Mouse (Mus musculus): ENCODE measurements around the gene Apol11b. TPM values are rescaled to one million over a fixed set of nuclear protein-coding genes. Genes with fewer than 3 reads are reported as not detected.
"Not testable (repeated sequence)": the region's sequence is repeated elsewhere in the genome, so short reads cannot be mapped to it uniquely, and the experiment has no call there.

The Apol11b gene
- polyA plus RNA-seq (2014; fragmentation: Nextera tagmentation; extraction: Ambion mirVana) = not detected in 2 replicates

DNA sequence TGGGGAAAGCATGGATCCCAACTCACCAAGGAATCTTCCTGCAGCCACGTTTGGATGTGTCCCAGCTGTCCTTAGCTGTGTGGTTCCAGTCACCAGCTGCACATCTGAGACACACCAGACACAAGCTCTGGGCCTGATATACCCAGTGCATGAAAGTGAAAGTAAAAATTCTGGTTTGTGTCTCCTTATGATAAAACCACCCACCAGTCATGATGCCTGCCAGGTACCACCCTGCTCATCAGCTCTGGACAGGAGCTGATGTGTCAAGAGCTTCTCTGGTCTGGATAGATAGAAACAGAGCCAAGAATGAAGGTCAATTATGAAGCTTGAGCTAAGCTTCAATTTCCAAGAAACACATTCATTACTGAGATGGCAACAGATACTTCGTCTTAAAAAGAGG is at the start of gene Apol11b:
Gene Apol11b, minus strand, starts transcription at position 111 of the 400 bp plus-strand sequence.
- not testable (repeated sequence) for H3K9ac ChIP-seq (ENCODE audit: low read length); H3K9me3 ChIP-seq (ENCODE audit: control insufficient read depth, low read length); H3K4me2 ChIP-seq (ENCODE audit: low read depth, low read length, severe bottlenecking); DNase-seq (ENCODE audit: low spot score); H3K4me1 ChIP-seq (replicated peaks; ENCODE audit: control insufficient read depth, insufficient read depth, low read length); H3K27ac ChIP-seq (ENCODE audit: low read depth, low read length); H3K4me3 ChIP-seq (ENCODE audit: low read depth, low read length); ATAC-seq (replicated peaks; ENCODE audit: low FRiP score); H3K27me3 ChIP-seq (ENCODE audit: control insufficient read depth, insufficient read depth, low read length); H3K36me3 ChIP-seq (ENCODE audit: control insufficient read depth, insufficient read depth, low read length)
- 71% methylated on average over 2 of the region's 2 CpGs for WGBS

DNA sequence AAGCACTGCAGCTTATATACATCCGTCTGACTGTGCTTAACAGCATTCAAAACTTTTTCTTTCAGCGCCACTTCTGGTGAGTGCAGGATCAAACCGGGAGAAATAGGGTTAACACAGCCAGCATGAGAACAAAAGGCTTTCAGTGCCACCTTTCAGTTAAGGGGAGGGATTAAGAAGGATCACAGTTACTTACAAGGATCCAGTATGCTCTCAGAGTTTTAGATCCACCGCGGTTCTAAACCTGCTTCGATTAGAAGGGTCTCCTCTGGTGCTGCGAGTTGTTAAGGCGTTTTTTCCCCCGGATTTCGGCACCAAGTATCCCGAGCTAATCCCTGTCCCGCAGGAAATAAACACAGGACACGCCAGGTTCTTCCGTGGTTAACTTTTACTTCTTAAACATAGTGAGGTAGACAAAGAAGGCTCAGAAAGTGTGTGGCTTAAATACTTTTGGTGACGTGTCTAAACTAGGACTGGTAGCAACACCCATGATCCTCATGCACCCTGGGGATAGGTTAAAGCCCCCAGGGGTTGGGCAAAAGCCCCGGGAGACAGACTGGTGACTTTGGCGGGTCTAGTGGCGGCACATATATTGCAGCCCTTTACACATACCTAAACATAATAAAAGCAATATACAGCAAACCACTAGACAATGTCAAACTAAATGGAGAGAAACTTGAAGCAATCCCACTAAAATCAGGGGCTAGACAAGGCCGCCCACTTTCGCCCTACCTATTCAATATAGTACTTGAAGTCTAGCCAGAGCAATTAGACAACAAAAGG is 48.6 kb upstream of the Apol11b start:
- H3K4me1 ChIP-seq (replicated peaks; ENCODE audit: control insufficient read depth, insufficient read depth, low read length); ATAC-seq (replicated peaks; ENCODE audit: low FRiP score); H3K36me3 ChIP-seq (ENCODE audit: control insufficient read depth, insufficient read depth, low read length); H3K27ac ChIP-seq (ENCODE audit: low read depth, low read length); H3K9me3 ChIP-seq (ENCODE audit: control insufficient read depth, low read length); H3K27me3 ChIP-seq (ENCODE audit: control insufficient read depth, insufficient read depth, low read length): not testable (repeated sequence)
- Histone ChIP-seq H3K4me3 (ENCODE audit: low read depth, low read length) (peak overlapping the region; percentile 18), H3K4me2 (ENCODE audit: low read depth, low read length, severe bottlenecking) (peak overlapping the region; percentile 45), H3K9ac (ENCODE audit: low read length) (peak overlapping the region; percentile 40; the same call in 1 of the 2 replicates)
- DNase-seq (ENCODE audit: low spot score) = peak; percentile 51
- WGBS = 5% methylated on average over 19 of the region's 20 CpGs

DNA sequence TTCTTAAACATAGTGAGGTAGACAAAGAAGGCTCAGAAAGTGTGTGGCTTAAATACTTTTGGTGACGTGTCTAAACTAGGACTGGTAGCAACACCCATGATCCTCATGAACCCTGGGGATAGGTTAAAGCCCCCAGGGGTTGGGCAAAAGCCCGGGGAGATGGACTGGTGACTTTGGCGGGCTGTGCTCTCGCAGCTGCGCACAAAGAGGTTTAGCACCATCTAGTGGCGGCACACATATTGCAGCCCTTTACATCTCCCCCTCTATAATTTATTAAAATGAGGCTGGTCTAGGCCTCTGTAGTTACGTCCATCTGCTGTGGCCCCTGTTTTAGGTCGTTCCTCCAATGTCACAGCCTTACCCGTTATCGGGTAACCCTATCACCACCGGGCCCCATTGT is 40.9 kb upstream of the Apol11b start:
- not testable (repeated sequence) for H3K27ac ChIP-seq (ENCODE audit: low read depth, low read length); ATAC-seq (replicated peaks; ENCODE audit: low FRiP score); H3K4me3 ChIP-seq (ENCODE audit: low read depth, low read length); H3K4me2 ChIP-seq (ENCODE audit: low read depth, low read length, severe bottlenecking); H3K27me3 ChIP-seq (ENCODE audit: control insufficient read depth, insufficient read depth, low read length); H3K9ac ChIP-seq (ENCODE audit: low read length); H3K9me3 ChIP-seq (ENCODE audit: control insufficient read depth, low read length); H3K4me1 ChIP-seq (replicated peaks; ENCODE audit: control insufficient read depth, insufficient read depth, low read length); H3K36me3 ChIP-seq (ENCODE audit: control insufficient read depth, insufficient read depth, low read length)
- WGBS = 11% methylated on average over 9 of the region's 11 CpGs
- DNase-seq (ENCODE audit: low spot score) = peak; percentile 60

DNA sequence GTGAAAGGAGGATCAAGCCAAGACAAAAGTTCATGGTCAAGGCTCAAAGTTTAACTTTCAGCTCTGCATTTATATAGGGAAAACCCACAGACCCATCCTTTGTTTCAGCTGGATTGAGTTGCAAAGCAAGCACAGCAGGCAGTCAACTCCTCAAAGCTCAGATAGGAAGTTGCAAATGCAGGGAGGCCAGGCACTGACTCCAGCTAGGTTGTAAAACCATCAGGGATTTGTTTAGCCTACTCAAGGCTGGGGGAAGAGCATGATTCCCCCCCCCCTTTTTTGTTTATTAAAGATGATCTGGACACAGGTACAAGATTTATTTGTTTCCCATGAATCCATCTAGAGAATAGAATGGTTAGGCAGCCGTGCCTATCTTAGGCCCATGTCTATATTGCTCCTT is 31.0 kb upstream of the Apol11b start:
- H3K27me3 ChIP-seq (ENCODE audit: control insufficient read depth, insufficient read depth, low read length); DNase-seq (ENCODE audit: low spot score); H3K36me3 ChIP-seq (ENCODE audit: control insufficient read depth, insufficient read depth, low read length); H3K4me2 ChIP-seq (ENCODE audit: low read depth, low read length, severe bottlenecking); H3K27ac ChIP-seq (ENCODE audit: low read depth, low read length); H3K9ac ChIP-seq (ENCODE audit: low read length); H3K9me3 ChIP-seq (ENCODE audit: control insufficient read depth, low read length); H3K4me3 ChIP-seq (ENCODE audit: low read depth, low read length); ATAC-seq (replicated peaks; ENCODE audit: low FRiP score); H3K4me1 ChIP-seq (replicated peaks; ENCODE audit: control insufficient read depth, insufficient read depth, low read length): not testable (repeated sequence)
- 83% methylated on average over 1 of the region's 1 CpGs for WGBS

DNA sequence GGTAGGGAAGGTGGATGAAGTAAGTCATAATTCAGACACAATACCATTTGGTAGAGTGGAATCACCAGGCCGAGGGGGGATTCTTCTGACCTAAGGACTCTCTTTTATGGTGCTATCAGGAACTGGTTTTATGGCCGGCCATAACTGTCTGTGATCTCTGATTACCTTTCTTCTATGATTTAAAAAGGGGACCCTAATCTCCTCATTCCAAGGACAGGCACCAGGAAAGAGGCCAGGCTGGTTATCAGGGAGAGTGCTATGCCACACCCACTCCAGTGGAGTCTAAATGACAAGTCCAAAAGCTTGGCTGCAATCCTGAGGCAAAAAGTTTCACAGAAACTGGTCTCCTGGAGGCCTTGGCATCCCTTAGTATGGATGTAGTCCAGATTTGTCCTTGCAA is 18.8 kb upstream of the Apol11b start:
- not testable (repeated sequence) for H3K4me2 ChIP-seq (ENCODE audit: low read depth, low read length, severe bottlenecking); H3K9ac ChIP-seq (ENCODE audit: low read length); H3K36me3 ChIP-seq (ENCODE audit: control insufficient read depth, insufficient read depth, low read length); H3K27me3 ChIP-seq (ENCODE audit: control insufficient read depth, insufficient read depth, low read length); H3K4me3 ChIP-seq (ENCODE audit: low read depth, low read length); H3K4me1 ChIP-seq (replicated peaks; ENCODE audit: control insufficient read depth, insufficient read depth, low read length); ATAC-seq (replicated peaks; ENCODE audit: low FRiP score); H3K9me3 ChIP-seq (ENCODE audit: control insufficient read depth, low read length); H3K27ac ChIP-seq (ENCODE audit: low read depth, low read length); DNase-seq (ENCODE audit: low spot score)
- WGBS = 94% methylated on average over 2 of the region's 2 CpGs

DNA sequence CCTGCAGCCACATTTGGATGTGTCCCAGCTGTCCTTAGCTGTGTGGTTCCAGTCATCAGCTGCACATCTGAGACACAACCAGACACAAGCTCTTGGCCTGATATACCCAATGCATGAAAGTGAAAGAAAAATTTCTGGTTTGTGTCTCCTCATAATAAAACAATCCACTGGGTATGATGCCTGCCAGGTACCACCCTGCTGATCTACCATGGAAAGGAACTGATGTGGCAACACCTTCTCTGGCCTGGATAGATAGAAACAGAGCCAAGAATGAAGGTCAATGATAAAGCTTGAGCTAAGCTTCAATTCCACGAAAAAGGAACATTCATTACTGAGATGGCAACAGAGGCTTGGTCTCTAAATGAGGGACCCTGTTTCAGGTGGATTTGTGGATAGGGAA is 16.7 kb upstream of the Apol11b start:
- H3K9ac ChIP-seq (ENCODE audit: low read length); ATAC-seq (replicated peaks; ENCODE audit: low FRiP score); H3K27ac ChIP-seq (ENCODE audit: low read depth, low read length); DNase-seq (ENCODE audit: low spot score); H3K9me3 ChIP-seq (ENCODE audit: control insufficient read depth, low read length); H3K36me3 ChIP-seq (ENCODE audit: control insufficient read depth, insufficient read depth, low read length); H3K4me1 ChIP-seq (replicated peaks; ENCODE audit: control insufficient read depth, insufficient read depth, low read length); H3K27me3 ChIP-seq (ENCODE audit: control insufficient read depth, insufficient read depth, low read length); H3K4me3 ChIP-seq (ENCODE audit: low read depth, low read length); H3K4me2 ChIP-seq (ENCODE audit: low read depth, low read length, severe bottlenecking): not testable (repeated sequence)
- 86% methylated on average over 1 of the region's 1 CpGs for WGBS

DNA sequence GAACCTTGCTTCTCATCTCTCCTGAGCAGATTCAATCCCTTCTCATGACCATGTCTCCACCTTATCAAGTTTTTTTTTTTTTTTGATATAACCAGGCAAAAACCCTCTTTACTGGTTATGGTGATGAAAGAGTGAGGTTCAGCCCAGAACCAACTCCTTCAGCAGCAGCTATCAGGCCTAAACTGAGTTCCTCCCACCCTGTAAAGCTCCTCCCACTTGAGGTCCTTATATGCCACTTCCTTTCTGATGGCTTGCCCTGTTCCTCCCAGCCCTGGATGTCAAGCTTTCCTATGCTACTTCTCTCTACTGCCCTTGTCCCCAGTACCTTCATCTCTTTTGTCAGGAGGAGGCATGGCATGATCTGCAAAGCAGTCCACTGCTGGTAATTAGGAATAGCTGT is 8.1 kb upstream of the Apol11b start:
- H3K27me3 ChIP-seq (ENCODE audit: control insufficient read depth, insufficient read depth, low read length); DNase-seq (ENCODE audit: low spot score); H3K36me3 ChIP-seq (ENCODE audit: control insufficient read depth, insufficient read depth, low read length); H3K4me1 ChIP-seq (replicated peaks; ENCODE audit: control insufficient read depth, insufficient read depth, low read length); H3K27ac ChIP-seq (ENCODE audit: low read depth, low read length); H3K4me3 ChIP-seq (ENCODE audit: low read depth, low read length); H3K4me2 ChIP-seq (ENCODE audit: low read depth, low read length, severe bottlenecking); ATAC-seq (replicated peaks; ENCODE audit: low FRiP score); H3K9ac ChIP-seq (ENCODE audit: low read length); H3K9me3 ChIP-seq (ENCODE audit: control insufficient read depth, low read length): not testable (repeated sequence)

DNA sequence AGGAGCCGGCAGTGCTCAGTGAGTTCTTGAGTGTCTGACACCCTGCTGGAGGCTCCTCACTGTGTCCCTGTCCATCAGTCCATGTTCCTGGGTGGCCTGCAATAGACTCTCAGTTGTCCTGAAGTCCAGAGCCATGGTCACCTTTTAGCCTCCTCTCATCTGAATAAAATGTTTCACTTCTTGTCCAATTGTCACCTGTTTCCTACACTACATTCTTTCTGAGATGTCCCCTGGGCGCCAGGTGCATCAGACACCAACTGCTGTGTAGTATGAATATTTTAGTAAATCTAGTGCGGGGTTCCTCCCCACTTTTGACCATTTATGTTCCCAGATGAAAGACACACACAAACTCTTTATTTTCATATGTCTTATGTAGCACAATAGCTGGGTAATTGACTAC is 13.3 kb downstream of the Apol11b start:
- not testable (repeated sequence) for H3K4me2 ChIP-seq (ENCODE audit: low read depth, low read length, severe bottlenecking); H3K27me3 ChIP-seq (ENCODE audit: control insufficient read depth, insufficient read depth, low read length); DNase-seq (ENCODE audit: low spot score); H3K4me3 ChIP-seq (ENCODE audit: low read depth, low read length); H3K9ac ChIP-seq (ENCODE audit: low read length); H3K36me3 ChIP-seq (ENCODE audit: control insufficient read depth, insufficient read depth, low read length); H3K27ac ChIP-seq (ENCODE audit: low read depth, low read length); H3K4me1 ChIP-seq (replicated peaks; ENCODE audit: control insufficient read depth, insufficient read depth, low read length); ATAC-seq (replicated peaks; ENCODE audit: low FRiP score); H3K9me3 ChIP-seq (ENCODE audit: control insufficient read depth, low read length)
- WGBS = 81% methylated on average over 3 of the region's 3 CpGs

DNA sequence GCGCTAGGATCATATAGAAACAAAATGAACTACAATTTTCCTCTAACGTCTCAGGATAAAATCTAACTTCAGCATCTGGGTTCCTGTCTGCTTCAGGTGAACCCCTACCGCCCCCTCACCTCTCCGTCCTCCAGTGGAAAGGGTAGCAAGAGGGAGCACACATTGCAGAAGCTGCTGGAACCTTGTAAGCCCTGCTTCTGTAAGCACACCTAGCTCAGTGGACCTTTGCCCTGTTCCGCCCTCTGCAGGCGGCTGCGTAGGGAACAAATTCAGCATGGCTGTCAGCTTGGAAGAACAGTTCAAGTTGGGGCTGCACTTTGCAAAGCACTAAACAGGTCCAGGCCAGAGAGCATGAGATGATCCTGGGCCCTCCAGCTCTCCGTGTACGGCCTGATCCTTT is 14.4 kb downstream of the Apol11b start:
- H3K27me3 ChIP-seq (ENCODE audit: control insufficient read depth, insufficient read depth, low read length); ATAC-seq (replicated peaks; ENCODE audit: low FRiP score): not testable (repeated sequence)
- 58% methylated on average over 9 of the region's 9 CpGs for WGBS

More for the DNA sequence above, 14.4 kb downstream of the Apol11b start:
- not testable (repeated sequence) for H3K27ac ChIP-seq (ENCODE audit: low read depth, low read length); H3K4me2 ChIP-seq (ENCODE audit: low read depth, low read length, severe bottlenecking); H3K9ac ChIP-seq (ENCODE audit: low read length); DNase-seq (ENCODE audit: low spot score); H3K4me1 ChIP-seq (replicated peaks; ENCODE audit: control insufficient read depth, insufficient read depth, low read length); H3K4me3 ChIP-seq (ENCODE audit: low read depth, low read length); H3K9me3 ChIP-seq (ENCODE audit: control insufficient read depth, low read length); H3K36me3 ChIP-seq (ENCODE audit: control insufficient read depth, insufficient read depth, low read length)
